Mouse (Mus musculus) T-helper 17 cell (primary cell): ENCODE measurements around the gene Etv6.

Source experiments
- in situ Hi-C, 2 experiments: fragments of 300-600 bp; cut with MboI, MseI; formaldehyde crosslinking; loops; 1 replicate in 1 of 2; 2 replicates in 1 of 2; pipeline ENCODE4 v1.15.1; 2025; ENCODE audit warnings: high pct_unique_total_duplicates in 2 of 2

The Etv6 gene

DNA sequence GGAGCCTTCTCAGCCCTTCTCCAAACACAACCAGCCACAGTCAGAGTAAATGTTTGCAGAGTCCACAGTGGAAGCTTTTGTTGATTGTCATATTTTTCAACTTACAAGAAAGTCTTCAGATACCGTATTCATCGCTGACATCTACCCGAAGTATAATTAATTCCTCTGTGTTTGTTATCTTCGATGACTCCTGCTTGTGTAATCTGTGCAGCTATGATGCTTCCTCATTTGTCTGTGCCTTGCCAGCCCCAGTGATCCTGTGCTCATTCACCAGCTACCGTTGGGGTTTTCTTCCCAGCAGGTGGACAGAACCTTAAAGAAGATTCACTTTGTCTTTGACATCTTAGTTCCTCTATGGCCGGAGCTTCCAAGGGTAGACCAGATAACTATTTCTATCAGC, 37.4 kb downstream of the Etv6 start:
- in situ Hi-C loops, result no loop called here

- in situ Hi-C loops, result no loop called here
These were observed 38.9 kb downstream of the Etv6 start for GRCm38 (mm10) chr6:134074353-134074752.

- in situ Hi-C loops, result loop anchor here in 1 of 2 experiments (5.0 kb wide), 1 partner anchor 88 kb away; no protein-coding TSS in a partner anchor
These were observed 39.5 kb downstream of the Etv6 start for GRCm38 (mm10) chr6:134075031-134075430.

- in situ Hi-C loops, result loop anchor here in 1 of 2 experiments (5.0 kb wide), 1 partner anchor 91 kb away; no protein-coding TSS in a partner anchor
These were observed 42.5 kb downstream of the Etv6 start for GRCm38 (mm10) chr6:134078016-134078415.

- in situ Hi-C loops, result loop anchor here in 1 of 2 experiments (5.0 kb wide), 1 partner anchor 92 kb away; no protein-coding TSS in a partner anchor
These were observed 43.6 kb downstream of the Etv6 start for GRCm38 (mm10) chr6:134079112-134079511.

DNA sequence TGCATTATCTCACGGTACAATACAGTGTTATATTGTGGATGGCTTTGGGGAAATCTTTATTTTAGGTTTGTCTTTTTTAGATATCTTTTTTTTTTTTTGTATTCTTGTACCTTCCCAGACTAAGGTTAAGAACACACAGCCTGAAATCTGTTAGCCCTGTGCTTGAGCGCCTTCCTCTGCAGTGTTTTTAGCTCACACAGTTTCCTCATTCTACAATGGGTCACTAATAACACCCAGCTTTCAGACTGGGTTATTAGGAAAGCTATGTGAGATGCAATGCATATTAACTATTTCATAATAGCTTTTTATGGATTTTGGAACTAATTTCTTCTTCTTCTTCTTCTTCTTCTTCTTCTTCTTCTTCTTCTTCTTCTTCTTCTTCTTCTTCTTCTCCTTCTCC, 44.1 kb downstream of the Etv6 start:
- in situ Hi-C loops, result loop anchor here in 1 of 2 experiments (5.0 kb wide), 1 partner anchor 92 kb away; no protein-coding TSS in a partner anchor

DNA sequence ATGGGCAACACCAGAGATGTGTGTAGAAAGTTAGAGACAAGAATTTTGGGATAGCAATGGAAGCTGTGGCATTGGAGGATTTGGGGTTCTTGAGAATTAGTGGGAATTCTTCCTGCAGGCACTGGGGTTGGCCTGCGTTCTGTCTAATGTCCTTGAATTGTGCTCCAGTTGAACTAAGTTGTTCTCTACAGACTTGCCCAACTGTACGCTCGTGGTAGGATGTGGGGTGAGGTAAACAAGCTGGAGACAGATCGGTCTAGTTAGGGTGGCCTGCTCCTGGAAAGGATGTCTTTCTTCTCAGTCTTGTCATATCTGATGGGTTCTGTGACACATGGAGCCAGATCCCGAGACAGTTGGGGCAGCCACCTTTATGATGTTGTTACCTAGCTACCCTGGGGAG, 45.4 kb downstream of the Etv6 start:
- in situ Hi-C loops, result no loop called here

DNA sequence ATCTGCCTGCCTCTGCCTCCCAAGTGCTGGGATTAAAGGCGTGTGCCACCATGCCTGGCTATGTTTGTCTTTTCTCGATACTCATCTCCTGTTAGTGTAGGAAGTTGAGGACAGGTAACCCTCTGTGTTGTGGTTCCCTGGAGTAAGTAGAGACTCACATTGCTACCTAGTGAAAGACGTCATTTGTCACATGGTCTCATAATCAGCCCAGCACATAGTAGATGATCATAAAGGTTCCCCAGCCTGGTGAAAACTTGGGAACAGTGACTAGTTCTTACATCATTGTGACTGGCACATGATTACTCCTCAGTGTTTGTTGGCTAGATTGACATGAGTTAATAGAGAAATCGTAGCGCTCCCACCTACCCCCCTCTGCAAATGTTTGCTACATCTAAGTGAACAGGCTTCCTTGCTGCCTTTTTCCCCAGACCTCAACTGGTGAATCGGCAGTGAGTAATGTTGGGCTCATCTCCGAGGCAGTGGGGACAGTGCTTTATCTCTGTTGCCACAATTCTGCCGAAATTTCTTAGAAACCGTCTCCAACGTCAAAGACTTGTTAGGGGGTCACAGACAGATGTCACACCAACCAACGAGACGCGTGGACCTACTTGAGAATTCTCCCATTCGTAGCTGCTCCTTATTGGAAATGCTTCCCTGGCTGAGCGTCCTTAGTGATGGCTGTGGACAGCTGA, 46.9 kb downstream of the Etv6 start:
- in situ Hi-C loops, result no loop called here

GRCm38 (mm10) chr6:134083428-134083827, 47.9 kb downstream of the Etv6 start:
- in situ Hi-C loops, result no loop called here

DNA sequence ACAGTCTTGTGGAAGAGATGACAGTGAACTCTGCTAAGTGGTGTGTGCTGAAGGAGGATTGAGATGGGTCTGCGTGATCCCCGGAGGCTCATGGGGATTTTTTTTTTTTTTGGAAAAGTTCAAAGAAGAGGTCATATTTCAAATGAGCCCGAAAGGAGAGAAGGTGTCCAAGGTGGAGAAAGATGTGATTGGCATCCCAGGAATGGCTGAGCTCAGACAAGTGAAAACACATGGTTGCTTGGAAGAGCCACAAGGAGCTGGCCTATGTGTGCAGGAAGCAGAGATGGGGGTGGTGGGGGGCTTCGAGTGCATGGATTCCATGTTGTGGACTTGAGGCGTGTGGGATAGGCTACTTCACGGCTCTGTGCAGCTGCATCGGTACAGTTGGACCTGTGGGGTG, 50.9 kb downstream of the Etv6 start:
- in situ Hi-C loops, result loop anchor here in 1 of 2 experiments (5.0 kb wide), 1 partner anchor 49 kb away; the partner anchor contains the start of gene Etv6

DNA sequence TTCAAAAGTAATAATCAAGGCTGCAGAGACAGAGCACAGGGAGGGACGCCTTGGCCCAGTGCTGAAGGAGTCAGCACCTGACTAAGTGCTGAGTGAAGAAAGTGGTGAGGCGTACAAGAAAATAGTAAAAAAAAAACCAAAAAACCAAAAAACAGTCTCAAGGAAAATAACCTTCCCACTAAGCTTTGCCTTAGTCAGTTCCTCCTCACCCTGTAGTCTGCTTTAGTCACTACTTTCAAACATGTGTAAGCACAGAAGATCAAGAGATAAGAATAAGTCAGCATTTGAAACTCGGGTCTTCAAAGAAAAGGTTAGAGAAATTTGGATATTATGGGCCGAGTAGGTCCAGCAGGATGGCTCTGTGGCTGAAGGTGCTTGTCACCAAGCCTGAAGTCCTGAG, 52.2 kb downstream of the Etv6 start:
- in situ Hi-C loops, result loop anchor here in 1 of 2 experiments (5.0 kb wide), 1 partner anchor 50 kb away; the partner anchor contains the start of gene Etv6

DNA sequence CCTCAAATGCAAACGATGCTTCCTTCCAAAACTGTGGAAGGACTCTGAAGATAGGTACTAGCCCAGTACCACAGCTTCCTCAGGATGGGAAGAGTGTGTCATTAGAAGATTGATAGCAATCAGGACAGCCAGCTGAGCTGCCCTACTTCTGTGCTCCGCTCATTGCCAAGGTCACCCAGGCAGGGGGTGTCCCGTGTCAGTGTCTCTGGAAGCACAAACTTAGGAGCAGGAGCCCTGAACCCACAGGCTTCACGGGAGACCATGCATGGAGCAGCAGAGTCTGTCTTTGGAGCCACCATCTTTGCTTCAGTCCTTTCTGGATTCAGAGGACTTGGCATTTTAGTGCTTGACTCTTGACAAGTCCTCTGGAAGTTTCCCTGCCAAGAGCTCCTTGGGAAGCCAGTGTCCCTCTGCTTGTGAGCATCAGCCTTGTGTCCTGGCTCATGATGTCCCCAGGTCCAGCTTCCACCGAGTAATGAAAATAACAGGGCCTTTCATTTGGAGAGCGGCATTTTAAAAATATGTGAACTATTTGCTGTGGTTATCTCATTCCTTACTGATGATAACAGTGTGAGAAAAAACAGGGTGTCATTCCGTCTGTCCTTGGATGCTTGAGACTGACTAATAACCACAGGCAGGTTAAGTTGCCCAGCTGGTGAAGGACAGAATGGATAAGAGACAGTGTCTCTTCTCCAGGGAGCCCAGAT, 54.3 kb downstream of the Etv6 start:
- in situ Hi-C loops, result loop anchor here in 1 of 2 experiments (5.0 kb wide), 1 partner anchor 53 kb away; the partner anchor contains the start of gene Etv6

DNA sequence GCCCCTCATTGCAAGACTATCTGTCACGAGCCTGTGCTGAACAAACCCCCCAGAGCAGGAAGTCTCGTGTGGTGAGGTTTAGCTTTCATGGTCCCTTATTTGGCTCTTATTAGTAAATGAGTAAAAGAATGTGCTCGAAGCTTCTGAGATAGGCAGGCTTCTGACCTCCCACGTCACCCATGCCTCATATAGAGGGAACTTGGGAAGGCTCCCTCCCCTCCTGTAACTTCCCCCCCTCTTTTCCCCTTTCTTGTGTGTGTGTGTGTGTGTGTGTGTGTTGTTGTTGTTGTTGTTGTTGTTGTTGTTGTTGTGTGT, 54.8 kb downstream of the Etv6 start:
- in situ Hi-C loops, result no loop called here

DNA sequence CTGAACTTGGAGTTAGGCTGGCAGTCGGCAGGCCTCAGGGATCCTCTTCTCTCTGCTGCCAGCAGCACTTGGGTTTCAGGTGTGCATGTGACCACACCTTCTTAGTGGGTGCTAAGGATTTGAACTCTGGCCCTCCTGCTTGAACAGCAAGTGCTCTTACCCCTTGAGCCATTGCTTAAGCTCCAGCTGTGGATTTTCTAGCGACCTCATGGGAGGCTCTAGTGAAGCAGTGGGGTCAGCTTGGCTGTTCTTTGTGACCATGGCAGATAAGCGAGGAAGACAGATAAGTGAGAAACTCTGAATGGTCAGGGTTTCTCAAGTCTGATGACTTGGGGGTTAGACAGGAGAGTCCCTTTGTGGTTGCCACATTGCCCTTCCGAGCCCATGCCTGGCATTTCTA, 55.4 kb downstream of the Etv6 start:
- in situ Hi-C loops, result no loop called here

GRCm38 (mm10) chr6:134091398-134091801, 55.9 kb downstream of the Etv6 start:
- in situ Hi-C loops, result no loop called here

DNA sequence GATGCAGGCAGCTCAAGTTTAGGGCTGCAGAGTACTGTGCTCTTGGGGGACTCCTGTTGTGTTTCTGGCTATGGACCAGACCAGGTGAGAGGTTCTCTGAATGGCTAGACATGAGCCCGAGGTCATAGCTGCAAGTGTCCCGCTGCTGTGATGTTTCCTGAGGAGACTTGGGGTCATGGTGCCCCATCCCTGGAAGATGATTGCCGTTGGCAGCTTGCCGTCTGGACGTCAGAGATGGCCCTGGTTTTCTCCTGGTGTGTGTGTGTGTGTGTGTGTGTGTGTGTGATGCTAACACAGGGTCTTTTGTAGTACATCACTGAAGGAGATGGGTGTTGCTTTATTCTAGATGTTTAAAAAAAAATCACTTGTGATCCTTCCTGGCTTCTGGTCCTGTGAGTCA, 58.6 kb downstream of the Etv6 start:
- in situ Hi-C loops, result no loop called here

DNA sequence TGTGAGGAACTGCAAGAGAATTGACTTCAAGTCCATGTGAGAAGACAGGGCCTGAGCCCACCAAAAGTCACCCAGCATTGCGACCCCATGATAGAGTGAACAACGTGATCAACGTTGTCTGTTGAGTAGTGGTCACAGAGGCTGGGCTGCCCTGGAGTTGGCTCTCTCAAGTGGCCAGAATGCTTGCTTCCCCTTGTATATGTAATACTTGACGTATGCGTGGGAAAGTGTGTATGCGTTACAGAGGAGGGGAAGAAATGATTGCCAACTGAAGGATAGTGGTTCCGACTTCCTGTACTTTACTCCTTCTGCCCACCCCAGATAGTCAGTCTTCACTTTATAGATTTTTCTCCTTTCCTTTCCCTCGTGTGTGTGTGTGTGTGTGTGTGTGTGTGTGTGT, 59.1 kb downstream of the Etv6 start:
- in situ Hi-C loops, result no loop called here

DNA sequence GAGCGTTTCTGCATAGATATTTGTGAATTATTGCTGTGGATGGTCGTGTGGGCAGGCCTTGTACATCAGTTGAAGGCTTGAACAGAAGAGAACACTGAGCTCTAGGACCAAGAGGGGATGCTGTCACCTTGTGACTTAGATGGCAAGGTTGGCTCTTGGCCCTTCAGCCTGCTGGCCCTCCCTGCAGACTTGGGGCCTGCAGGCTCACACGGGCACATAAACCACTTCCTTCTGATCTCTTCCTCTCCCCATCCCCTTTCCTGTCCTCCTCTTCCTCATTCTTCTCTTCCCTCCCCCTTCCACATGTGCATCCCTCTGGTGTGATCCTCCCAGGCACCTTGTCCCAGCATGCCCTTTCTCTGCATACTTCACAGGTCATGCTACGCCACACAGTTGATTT, 60.1 kb downstream of the Etv6 start:
- in situ Hi-C loops, result no loop called here

GRCm38 (mm10) chr6:134099976-134100743, 64.7 kb downstream of the Etv6 start:
- in situ Hi-C loops, result no loop called here

- in situ Hi-C loops, result no loop called here
These were observed 66.9 kb downstream of the Etv6 start for GRCm38 (mm10) chr6:134102396-134102795.

- in situ Hi-C loops, result no loop called here
These were observed 68.0 kb downstream of the Etv6 start for GRCm38 (mm10) chr6:134103519-134103918.
